Mouse (Mus musculus): ENCODE data around the gene Tefm. TPM values are rescaled to one million over a fixed set of nuclear protein-coding genes. Genes with fewer than 3 reads are reported as not detected.

Tefm gene
- polyA plus RNA-seq, 1 experiment from 2014 or later = 26.0 TPM

DNA sequence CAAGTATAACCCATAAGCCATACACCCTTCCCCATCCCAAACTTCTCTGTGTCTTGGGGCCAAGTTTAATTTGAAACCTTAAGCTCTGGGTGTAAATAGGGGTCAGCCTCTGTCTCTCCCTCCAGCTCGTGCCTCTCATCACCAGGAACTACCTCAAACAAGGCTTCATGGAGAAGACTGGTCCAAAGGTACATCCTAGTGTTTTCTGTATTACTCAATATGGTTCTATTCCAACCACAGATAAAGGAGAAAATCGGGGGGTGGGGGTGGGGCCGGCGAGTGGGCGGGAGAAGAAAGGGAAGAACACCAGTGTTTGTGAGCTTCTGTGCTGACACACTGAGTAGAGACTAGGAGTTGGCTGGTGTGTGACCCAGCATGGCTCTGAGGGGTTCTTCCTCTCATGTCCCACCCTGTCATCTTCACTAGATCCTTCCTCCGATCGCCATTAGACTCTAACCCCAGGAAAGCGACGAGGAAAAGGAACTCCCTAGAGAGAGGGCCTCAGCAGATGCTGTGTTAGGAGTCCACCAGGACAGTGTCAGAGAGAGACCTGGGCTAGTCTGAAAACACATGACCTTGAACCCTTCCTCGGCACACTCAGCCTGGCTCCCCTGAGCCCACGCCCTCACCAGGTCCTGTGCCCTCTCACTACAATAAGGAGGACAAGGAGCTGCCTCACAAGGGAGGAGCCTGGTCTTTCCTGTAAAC lies 32.1 kb upstream of the Tefm start:
- no peaks in the 10 kb centered on the region for H3K27me3 ChIP-seq
- H3K4me1 ChIP-seq = no peaks in the 10 kb centered on the region
- H3K4me3 ChIP-seq (replicated peaks) = no peak overlapping the region
- no peaks in the 10 kb centered on the region for H3K36me3 ChIP-seq
- no peak overlapping the region for H3K4me2 ChIP-seq (replicated peaks)
- no peak for ATAC-seq (ENCODE audit: insufficient number of reproducible peaks, low FRiP score, low TSS enrichment, low read depth)
- H3K9ac ChIP-seq = no peak overlapping the region
- H3K9me3 ChIP-seq (replicated peaks) = no peaks in the 10 kb centered on the region
- WGBS = 76% methylated on average over 11 of the region's 11 CpGs
- H3K27ac ChIP-seq (replicated peaks) = no peak overlapping the region

GRCm38 (mm10) chr11:80171884-80172283 lies 29.9 kb upstream of the Tefm start:
- Histone ChIP-seq H3K4me1 (no peaks in the 10 kb centered on the region), H3K27me3 (no peaks in the 10 kb centered on the region), H3K4me3 (replicated peaks) (no peak overlapping the region), H3K27ac (replicated peaks) (no peak overlapping the region), H3K4me2 (replicated peaks) (no peak overlapping the region), H3K36me3 (no peaks in the 10 kb centered on the region), H3K9ac (no peak overlapping the region), H3K9me3 (replicated peaks) (no peaks in the 10 kb centered on the region)
- no peak for ATAC-seq (ENCODE audit: insufficient number of reproducible peaks, low FRiP score, low TSS enrichment, low read depth)
- WGBS = 66% methylated on average over 4 of the region's 4 CpGs

DNA sequence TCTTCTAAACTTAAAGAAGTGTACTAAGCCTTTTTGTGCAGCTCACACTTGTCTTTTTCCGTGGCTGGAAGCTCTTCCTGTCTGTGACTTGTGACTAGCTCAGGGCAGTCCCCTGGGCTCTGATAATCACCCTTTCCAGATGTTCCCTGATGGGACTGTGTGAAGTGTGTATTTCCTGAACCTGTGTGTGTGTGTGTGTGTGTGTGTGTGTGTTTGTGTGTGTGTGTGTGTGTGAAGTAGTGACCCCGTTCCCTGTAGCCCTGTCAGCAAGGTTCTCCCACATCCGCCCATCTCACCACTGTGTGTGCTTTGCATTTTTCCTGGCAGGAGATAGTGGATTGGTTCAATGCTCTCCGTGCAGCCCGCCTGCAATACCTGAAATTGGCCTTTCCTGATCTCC lies 28.4 kb upstream of the Tefm start:
- no peak for ATAC-seq (ENCODE audit: insufficient number of reproducible peaks, low FRiP score, low TSS enrichment, low read depth)
- H3K27me3 ChIP-seq = no peaks in the 10 kb centered on the region
- H3K4me3 ChIP-seq (replicated peaks) = no peak overlapping the region
- H3K36me3 ChIP-seq = no peaks in the 10 kb centered on the region
- no peak overlapping the region for H3K9ac ChIP-seq
- no peaks in the 10 kb centered on the region for H3K9me3 ChIP-seq (replicated peaks)
- no peak overlapping the region for H3K4me2 ChIP-seq (replicated peaks)
- H3K4me1 ChIP-seq = no peaks in the 10 kb centered on the region
- 59% methylated on average over 5 of the region's 5 CpGs for WGBS
- no peak overlapping the region for H3K27ac ChIP-seq (replicated peaks)

DNA sequence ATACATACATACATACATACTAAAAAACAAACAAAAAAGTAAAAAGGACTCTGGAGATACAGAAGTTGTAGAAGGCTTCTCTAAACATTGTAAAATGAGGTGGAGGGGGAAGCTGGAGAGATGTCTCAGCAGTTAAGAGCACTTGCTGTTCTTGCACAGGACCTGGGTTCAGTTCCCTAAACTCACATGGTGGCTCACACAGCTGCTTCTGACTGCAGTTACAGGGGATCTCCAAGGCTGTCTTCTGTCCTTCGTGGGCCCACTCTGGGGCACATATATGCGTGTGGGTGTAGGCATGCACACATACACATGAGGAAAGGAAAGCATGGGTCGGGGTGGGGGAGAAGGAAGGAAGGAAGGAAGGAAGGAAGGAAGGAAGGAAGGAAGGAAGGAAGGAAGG lies 27.7 kb upstream of the Tefm start:
- Histone ChIP-seq H3K9me3 (replicated peaks) (no peaks in the 10 kb centered on the region), H3K4me3 (replicated peaks) (no peak overlapping the region), H3K27ac (replicated peaks) (no peak overlapping the region), H3K9ac (no peak overlapping the region), H3K27me3 (no peaks in the 10 kb centered on the region), H3K4me2 (replicated peaks) (no peak overlapping the region), H3K4me1 (no peaks in the 10 kb centered on the region), H3K36me3 (no peaks in the 10 kb centered on the region)
- WGBS = 75% methylated on average over 3 of the region's 3 CpGs
- ATAC-seq (ENCODE audit: insufficient number of reproducible peaks, low FRiP score, low TSS enrichment, low read depth) = no peak

GRCm38 (mm10) chr11:80168611-80169249 lies 26.8 kb upstream of the Tefm start:
- H3K9ac ChIP-seq = no peak overlapping the region
- 76% methylated on average over 4 of the region's 4 CpGs for WGBS
- no peak overlapping the region for H3K4me2 ChIP-seq (replicated peaks)
- no peak for ATAC-seq (ENCODE audit: insufficient number of reproducible peaks, low FRiP score, low TSS enrichment, low read depth)
- no peaks in the 10 kb centered on the region for H3K27me3 ChIP-seq
- no peak overlapping the region for H3K27ac ChIP-seq (replicated peaks)
- no peaks in the 10 kb centered on the region for H3K4me1 ChIP-seq
- H3K4me3 ChIP-seq (replicated peaks) = no peak overlapping the region
- no peaks in the 10 kb centered on the region for H3K36me3 ChIP-seq
- H3K9me3 ChIP-seq (replicated peaks) = no peaks in the 10 kb centered on the region

DNA sequence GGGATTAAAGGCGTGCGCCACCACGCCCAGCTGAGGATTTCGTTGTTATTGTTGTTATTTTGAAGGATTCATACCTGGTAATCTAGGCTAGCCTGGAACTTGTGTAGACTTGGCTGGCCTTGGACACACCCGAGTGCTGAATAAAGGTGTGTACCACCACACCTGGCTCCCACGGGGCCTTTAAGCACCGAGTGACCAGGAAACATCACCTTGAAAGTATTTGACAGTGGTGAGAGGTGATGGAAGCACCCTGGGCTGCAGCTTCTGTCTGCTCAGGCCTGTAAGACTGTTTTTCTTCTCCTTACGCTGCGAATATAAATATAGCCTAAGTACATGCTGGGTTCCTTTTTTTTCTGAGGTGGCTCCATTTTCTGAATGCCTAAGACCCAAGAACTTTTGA lies 26.1 kb upstream of the Tefm start:
- Histone ChIP-seq H3K4me1 (no peaks in the 10 kb centered on the region), H3K27me3 (no peaks in the 10 kb centered on the region), H3K9me3 (replicated peaks) (no peaks in the 10 kb centered on the region), H3K4me2 (replicated peaks) (no peak overlapping the region), H3K9ac (no peak overlapping the region), H3K36me3 (no peaks in the 10 kb centered on the region), H3K27ac (replicated peaks) (no peak overlapping the region; the same call in 1 of the 2 replicates), H3K4me3 (replicated peaks) (no peak overlapping the region)
- 85% methylated on average over 9 of the region's 9 CpGs for WGBS
- ATAC-seq (ENCODE audit: insufficient number of reproducible peaks, low FRiP score, low TSS enrichment, low read depth) = no peak

DNA sequence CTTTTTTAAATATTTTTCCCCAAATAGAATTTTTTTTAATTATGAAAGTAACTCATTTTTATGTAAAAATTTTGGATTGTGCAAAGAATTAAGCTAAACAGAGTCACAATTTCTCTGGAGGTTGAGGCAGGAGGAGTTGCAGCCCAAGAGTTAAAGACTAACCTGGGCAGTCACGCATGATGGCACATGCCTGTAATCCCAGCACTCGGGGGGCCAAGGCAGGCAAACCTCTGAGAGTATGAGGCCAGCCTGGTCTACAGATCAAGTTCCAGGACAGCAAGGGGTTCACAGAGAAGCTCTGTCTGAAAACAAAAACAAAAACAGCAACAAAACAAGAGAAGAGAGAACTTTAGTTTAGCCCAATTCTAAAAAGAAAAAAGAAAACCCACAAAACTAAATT lies 22.2 kb upstream of the Tefm start:
- no peaks in the 10 kb centered on the region for H3K9me3 ChIP-seq (replicated peaks)
- H3K4me3 ChIP-seq (replicated peaks) = no peak overlapping the region
- ATAC-seq (ENCODE audit: insufficient number of reproducible peaks, low FRiP score, low TSS enrichment, low read depth) = no peak
- no peak overlapping the region for H3K4me2 ChIP-seq (replicated peaks)
- WGBS = 33% methylated on average over 2 of the region's 2 CpGs
- H3K4me1 ChIP-seq = no peaks in the 10 kb centered on the region
- no peak overlapping the region for H3K27ac ChIP-seq (replicated peaks)
- H3K36me3 ChIP-seq = no peaks in the 10 kb centered on the region
- no peaks in the 10 kb centered on the region for H3K27me3 ChIP-seq
- no peak overlapping the region for H3K9ac ChIP-seq

- Histone ChIP-seq H3K9me3 (replicated peaks) (no peaks in the 10 kb centered on the region), H3K36me3 (no peaks in the 10 kb centered on the region), H3K4me1 (no peaks in the 10 kb centered on the region), H3K27ac (replicated peaks) (no peak overlapping the region), H3K27me3 (no peaks in the 10 kb centered on the region), H3K4me2 (replicated peaks) (no peak overlapping the region), H3K9ac (no peak overlapping the region), H3K4me3 (replicated peaks) (no peak overlapping the region)
- ATAC-seq (ENCODE audit: insufficient number of reproducible peaks, low FRiP score, low TSS enrichment, low read depth) = no peak
- WGBS = 52% methylated on average over 7 of the region's 7 CpGs
These were observed 21.6 kb upstream of the Tefm start for GRCm38 (mm10) chr11:80163362-80164116.

DNA sequence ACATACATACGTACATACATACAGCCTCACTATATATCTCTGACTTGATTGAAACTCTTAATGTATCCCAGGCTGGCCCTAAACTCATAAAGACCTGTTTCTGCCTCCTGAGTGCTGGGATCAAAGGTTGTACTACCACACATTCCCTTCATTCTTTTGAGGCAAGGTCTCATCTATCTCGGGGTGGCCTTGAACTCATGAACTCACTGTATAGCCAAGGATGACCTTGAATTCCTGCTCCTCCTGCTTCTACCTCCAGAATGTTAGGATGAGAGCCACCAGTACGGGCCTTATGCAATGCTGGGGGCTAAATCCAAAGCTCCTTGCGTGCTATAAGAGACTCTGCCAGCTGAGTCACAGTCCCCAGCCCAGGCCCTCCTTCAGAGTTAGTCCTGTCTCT lies 19.1 kb upstream of the Tefm start:
- H3K4me3 ChIP-seq (replicated peaks) = no peak overlapping the region
- WGBS = 77% methylated on average over 4 of the region's 4 CpGs
- no peaks in the 10 kb centered on the region for H3K9me3 ChIP-seq (replicated peaks)
- H3K4me1 ChIP-seq = no peaks in the 10 kb centered on the region
- ATAC-seq (ENCODE audit: insufficient number of reproducible peaks, low FRiP score, low TSS enrichment, low read depth) = no peak
- no peaks in the 10 kb centered on the region for H3K36me3 ChIP-seq
- no peak overlapping the region for H3K4me2 ChIP-seq (replicated peaks)
- no peak overlapping the region for H3K9ac ChIP-seq
- H3K27ac ChIP-seq (replicated peaks) = no peak overlapping the region
- peaks cover 7% of the 10 kb centered on the region; the same call in 1 of the 2 replicates for H3K27me3 ChIP-seq

GRCm38 (mm10) chr11:80159018-80159417 lies 17.0 kb upstream of the Tefm start:
- no peak for ATAC-seq (ENCODE audit: insufficient number of reproducible peaks, low FRiP score, low TSS enrichment, low read depth)
- WGBS = 81% methylated on average over 7 of the region's 7 CpGs
- no peak overlapping the region for H3K4me2 ChIP-seq (replicated peaks)

DNA sequence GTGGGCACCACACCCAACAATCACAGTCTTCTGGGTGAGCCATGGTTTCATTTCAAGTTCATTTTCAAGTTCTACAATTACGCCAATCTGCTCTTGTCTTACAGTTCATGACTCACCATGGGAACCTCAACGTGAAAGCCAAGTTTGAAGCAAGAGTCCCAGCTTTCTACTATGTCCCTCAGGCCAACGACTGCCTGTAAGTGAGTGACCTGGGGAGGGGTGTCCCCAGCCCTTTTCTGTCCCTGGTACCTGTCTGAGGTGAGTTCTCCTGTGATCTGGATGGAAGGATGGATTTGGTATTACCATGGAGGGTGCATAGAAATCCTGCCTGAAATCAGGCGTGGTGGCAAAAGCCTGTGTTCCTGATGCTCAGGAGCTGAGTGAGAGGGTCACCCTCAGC lies 14.9 kb upstream of the Tefm start:
- Histone ChIP-seq H3K27me3 (peaks cover 49% of the 10 kb centered on the region), H3K36me3 (no peaks in the 10 kb centered on the region), H3K4me2 (replicated peaks) (no peak overlapping the region), H3K9ac (no peak overlapping the region), H3K27ac (replicated peaks) (no peak overlapping the region), H3K9me3 (replicated peaks) (no peaks in the 10 kb centered on the region), H3K4me3 (replicated peaks) (no peak overlapping the region), H3K4me1 (peaks cover 8% of the 10 kb centered on the region)
- no peak for ATAC-seq (ENCODE audit: insufficient number of reproducible peaks, low FRiP score, low TSS enrichment, low read depth)
- 79% methylated on average over 4 of the region's 4 CpGs for WGBS

More at GRCm38 (mm10) chr11:80159018-80159417, 17.0 kb upstream of the Tefm start:
- H3K4me3 ChIP-seq (replicated peaks) = no peak overlapping the region
- H3K36me3 ChIP-seq = no peaks in the 10 kb centered on the region
- peaks cover 6% of the 10 kb centered on the region for H3K4me1 ChIP-seq
- H3K27me3 ChIP-seq = peaks cover 27% of the 10 kb centered on the region
- H3K9me3 ChIP-seq (replicated peaks) = no peaks in the 10 kb centered on the region
- no peak overlapping the region for H3K9ac ChIP-seq
- no peak overlapping the region for H3K27ac ChIP-seq (replicated peaks)

All from embryonic facial prominence, embryonic 15.5 days (tissue).